Mouse (Mus musculus) heart, adult 2 months (tissue): ENCODE measurements around the gene Gps2. TPM values are rescaled to one million over a fixed set of nuclear protein-coding genes. Genes with fewer than 3 reads are reported as not detected.

Experiments
- DNase-seq, 2 experiments: peaks; one replicate each; pipeline ENCODE4 v3.0.0; 2021
- H3K27ac ChIP-seq: fragments of 200-600 bp; 2 replicates; pipeline ENCODE4 v1.8.1; 2022
- H3K27me3 ChIP-seq: fragments of 200-500 bp; 2 replicates; pipeline ENCODE4 v1.6.1; 2012; ENCODE audit warnings: mild to moderate bottlenecking, low read length, inconsistent platforms, mixed read lengths; ENCODE audit not compliant: control insufficient read depth, insufficient read depth
- H3K36me3 ChIP-seq: fragments of 200-500 bp; 2 replicates; pipeline ENCODE4 v1.6.1; 2012; ENCODE audit warnings: low read length, inconsistent platforms; ENCODE audit not compliant: control insufficient read depth, insufficient read depth
- H3K4me1 ChIP-seq: fragments of 200-500 bp; 2 replicates; pipeline ENCODE4 v1.6.1; 2011; ENCODE audit warnings: low read length; ENCODE audit not compliant: control insufficient read depth, insufficient read depth
- H3K4me3 ChIP-seq: fragments of 200-600 bp; 2 replicates; pipeline ENCODE4 v1.8.1; 2022
- H3K79me2 ChIP-seq: fragments of 200-500 bp; replicated peaks from 2 replicates; pipeline ENCODE4 v1.6.1; 2012; ENCODE audit warnings: mild to moderate bottlenecking, inconsistent platforms, low read length, moderate library complexity, mixed read lengths; ENCODE audit not compliant: control insufficient read depth, insufficient read depth
- H3K9ac ChIP-seq: fragments of 200-500 bp; 2 replicates; pipeline ENCODE4 v1.6.1; 2012; ENCODE audit warnings: low read depth, mild to moderate bottlenecking, control low read depth, inconsistent platforms, low read length, mixed read lengths
- CTCF ChIP-seq: fragments of 200-600 bp; IDR thresholded peaks from 2 replicates; pipeline ENCODE4 v1.8.1; 2022; ENCODE audit warnings: antibody characterized with exemption, mild to moderate bottlenecking, moderate library complexity
- EP300 ChIP-seq: fragments of 200-500 bp; IDR thresholded peaks from 2 replicates; pipeline ENCODE4 v1.6.1; 2011; ENCODE audit warnings: low read depth, low read length, control low read depth; ENCODE audit not compliant: insufficient read depth
- POLR2A ChIP-seq: fragments of 200-500 bp; IDR thresholded peaks from 2 replicates; pipeline ENCODE4 v1.6.1; 2011; ENCODE audit warnings: mild to moderate bottlenecking, low read depth, low read length, control low read depth; ENCODE audit not compliant: insufficient read depth
- WGBS: fragments of 180-500 bp; shearing (Covaris S2); methylation state at CpG from one replicate; pipeline ENCODE4 v1.1.7; 2018; 5-methylcytosine and 5-hydroxymethylcytosine counted together
- intact Hi-C: fragments of 180-260 bp; cut with DNase I; formaldehyde crosslinking; loops from one replicate; pipeline ENCODE4 v1.15.1; 2025
- polyA plus RNA-seq: library from polyadenylated mRNA; depleted of rRNA; stranded (reverse); fragments of >200 nt; gene quantifications from 2 replicates; pipeline ENCODE4 v1.2.3, GENCODE M21; 2012
- total RNA-seq, 2 experiments: library from RNA; stranded (reverse); gene quantifications; 2 replicates each; pipeline ENCODE4 v1.2.3; 2021

Gps2 gene
- total and polyA plus RNA-seq, 3 experiments = 27.2 to 63.9 (median 28.4) TPM

DNA sequence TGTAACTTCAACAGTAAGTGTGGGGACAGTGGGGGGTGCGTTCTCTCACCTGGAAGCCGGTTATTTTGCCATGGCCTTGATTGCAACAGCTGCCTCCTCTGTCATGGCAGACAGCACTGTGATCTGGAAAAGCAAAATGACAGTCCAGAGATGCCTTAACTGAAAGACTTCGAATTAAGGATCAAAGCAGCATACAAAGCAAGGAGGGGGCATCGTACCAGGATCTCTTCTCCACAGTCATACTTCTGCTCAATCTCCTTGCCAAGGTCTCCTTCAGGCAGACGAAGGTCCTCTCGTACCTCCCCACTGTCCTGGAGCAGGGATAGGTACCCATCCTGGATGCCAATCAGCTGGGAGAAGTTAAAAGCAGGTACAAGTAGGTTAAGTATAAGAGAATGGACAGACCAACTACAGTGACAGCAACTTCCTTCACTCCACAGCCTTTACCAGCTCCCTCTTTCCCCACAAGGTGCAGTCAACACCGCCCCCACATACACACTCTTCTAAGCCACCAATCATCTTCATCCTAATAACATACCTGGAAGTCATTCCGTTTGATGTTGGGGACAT lies 3.8 kb downstream of the Gps2 start:
- H3K4me3 ChIP-seq = no peak overlapping the region
- no peaks in the 10 kb centered on the region for H3K27me3 ChIP-seq
- H3K36me3 ChIP-seq = peaks cover 14% of the 10 kb centered on the region; the same call in 1 of the 2 replicates
- no peak overlapping the region for H3K9ac ChIP-seq
- no peak for DNase-seq
- WGBS = 81% methylated on average over 8 of the region's 8 CpGs
- peaks cover 3% of the 10 kb centered on the region; the same call in 1 of the 2 replicates for H3K79me2 ChIP-seq
- TF ChIP-seq CTCF (no peak), POLR2A (no peak), EP300 (no peak)
- intact Hi-C loops = no loop called here
- no peak overlapping the region for H3K27ac ChIP-seq
- H3K4me1 ChIP-seq = peaks cover 13% of the 10 kb centered on the region

DNA sequence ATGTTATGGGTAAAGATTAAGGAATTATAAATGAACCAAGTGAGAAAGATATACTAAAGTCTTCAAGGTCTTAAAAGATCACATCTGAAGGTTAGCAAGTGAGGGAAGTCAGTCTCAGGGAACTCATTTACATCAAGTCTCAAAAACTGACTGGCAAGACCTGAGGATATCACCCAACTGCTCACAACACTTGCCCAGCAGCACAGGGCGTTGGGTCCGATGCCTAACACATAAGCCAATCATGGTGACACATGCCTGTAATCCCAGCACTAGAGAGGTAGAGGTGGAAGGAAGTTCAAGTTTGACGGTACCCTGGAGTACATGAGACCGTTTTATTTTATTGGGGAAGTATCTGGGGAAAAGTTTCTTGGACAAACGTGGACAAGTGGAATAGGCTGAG lies 4.4 kb downstream of the Gps2 start:
- Histone ChIP-seq H3K79me2 (peaks cover 3% of the 10 kb centered on the region; the same call in 1 of the 2 replicates), H3K4me1 (peaks cover 13% of the 10 kb centered on the region), H3K27me3 (no peaks in the 10 kb centered on the region), H3K4me3 (no peak overlapping the region), H3K36me3 (peaks cover 14% of the 10 kb centered on the region; the same call in 1 of the 2 replicates), H3K9ac (no peak overlapping the region), H3K27ac (no peak overlapping the region)
- no peak for DNase-seq
- no peak for TF ChIP-seq POLR2A
- TF ChIP-seq EP300 = no peak
- TF ChIP-seq CTCF = no peak
- WGBS = 64% methylated on average over 5 of the region's 5 CpGs
- intact Hi-C loops = no loop called here

DNA sequence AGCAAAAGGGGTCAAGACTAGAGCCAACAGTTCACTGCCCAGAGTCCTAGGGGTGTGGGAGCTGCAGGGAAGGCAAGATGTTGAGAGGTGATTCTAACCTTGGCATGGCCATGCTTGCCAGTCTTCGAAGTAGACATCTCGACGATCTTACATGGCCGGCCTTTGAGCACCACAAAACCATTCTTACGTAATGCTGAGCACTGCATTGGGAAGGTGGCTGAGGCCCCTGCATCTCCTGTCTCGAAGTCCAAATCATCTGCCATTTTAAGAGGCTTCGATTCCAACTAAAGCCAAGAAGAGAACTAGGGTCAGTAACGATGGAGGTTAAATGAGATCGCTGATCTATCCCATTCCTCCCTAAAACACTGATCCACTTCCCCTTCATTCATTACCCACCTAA lies 5.4 kb downstream of the Gps2 start:
- Histone ChIP-seq H3K36me3 (peaks cover 14% of the 10 kb centered on the region; the same call in 1 of the 2 replicates), H3K4me1 (peaks cover 11% of the 10 kb centered on the region), H3K27me3 (no peaks in the 10 kb centered on the region), H3K79me2 (peaks cover 3% of the 10 kb centered on the region; the same call in 1 of the 2 replicates), H3K9ac (no peak overlapping the region), H3K27ac (peak overlapping the region; percentile 96), H3K4me3 (peak overlapping the region; percentile 71; the same call in 1 of the 2 replicates)
- DNase-seq = no peak
- 65% methylated on average over 9 of the region's 9 CpGs for WGBS
- TF ChIP-seq CTCF (no peak), EP300 (no peak), POLR2A (no peak)
- intact Hi-C loops = no loop called here

DNA sequence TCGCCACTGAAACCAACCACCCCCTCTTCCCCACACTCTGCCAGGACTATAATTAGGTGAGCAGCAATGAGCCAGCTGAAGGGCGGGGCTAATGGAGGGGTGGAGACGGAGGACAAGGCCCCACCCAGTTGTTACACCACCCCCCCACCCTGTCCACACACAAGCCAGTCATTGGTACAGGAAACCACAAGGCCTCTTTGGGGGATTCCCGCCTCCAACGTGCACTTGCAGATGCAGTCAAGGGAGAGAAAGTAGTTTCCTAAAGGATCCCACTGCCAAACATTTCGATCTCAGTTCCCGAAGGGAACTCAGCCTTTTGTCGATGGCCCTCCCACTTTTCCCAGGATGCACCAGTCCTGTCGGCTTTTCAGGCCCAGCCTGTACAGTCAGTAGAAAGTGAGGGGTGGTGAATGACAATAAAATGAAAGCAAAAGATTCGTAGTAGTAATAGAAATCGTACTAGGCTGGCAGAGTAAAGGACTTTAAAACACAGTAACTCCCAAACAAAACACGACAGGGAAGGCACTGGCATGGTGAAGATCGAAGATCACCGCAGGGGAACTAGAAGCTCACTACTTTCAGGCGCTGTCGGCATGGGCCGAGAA lies 6.1 kb downstream of the Gps2 start:
- H3K27me3 ChIP-seq = no peaks in the 10 kb centered on the region
- H3K27ac ChIP-seq = peak overlapping the region; percentile 96
- H3K79me2 ChIP-seq = no peaks in the 10 kb centered on the region
- peaks cover 14% of the 10 kb centered on the region; the same call in 1 of the 2 replicates for H3K36me3 ChIP-seq
- H3K4me1 ChIP-seq = peaks cover 8% of the 10 kb centered on the region
- no peak for TF ChIP-seq CTCF
- peak; percentile 58 for TF ChIP-seq POLR2A
- peak; percentile 62; the same call in 1 of the 2 replicates for TF ChIP-seq EP300
- under 1% methylated on average over 17 of the region's 17 CpGs for WGBS
- H3K9ac ChIP-seq = peak overlapping the region; percentile 98
- intact Hi-C loops = loop anchor here (2.0 to 5.0 kb wide), 3 partner anchors 39 to 161 kb away; partner anchors contain the start of genes Gabarap, Kctd11 and Polr2a
- peak; percentile 85 to 88 for DNase-seq
- peak overlapping the region; percentile 71 for H3K4me3 ChIP-seq

- DNase-seq = peak; percentile 54 to 57
- no peak for TF ChIP-seq CTCF
- TF ChIP-seq POLR2A = no peak
- no peak for TF ChIP-seq EP300
- Histone ChIP-seq H3K27ac (peak overlapping the region; percentile 96), H3K4me1 (peaks cover 6% of the 10 kb centered on the region), H3K36me3 (peaks cover 12% of the 10 kb centered on the region; the same call in 1 of the 2 replicates), H3K9ac (peak overlapping the region; percentile 98), H3K27me3 (no peaks in the 10 kb centered on the region), H3K4me3 (peak overlapping the region; percentile 71), H3K79me2 (no peaks in the 10 kb centered on the region)
- 1% methylated on average over 63 of the region's 65 CpGs for WGBS
- intact Hi-C loops = loop anchor here (2.0 to 5.0 kb wide), 3 partner anchors 40 to 162 kb away; partner anchors contain the start of genes Gabarap, Kctd11 and Polr2a
Observed at GRCm38 (mm10) chr11:69920266-69921031, 6.8 kb downstream of the Gps2 start.
